Mouse (Mus musculus): ENCODE data around the gene Il2ra. TPM values are rescaled to one million over a fixed set of nuclear protein-coding genes. Genes with fewer than 3 reads are reported as not detected.

Il2ra gene
- total and polyA plus RNA-seq, 2 experiments from 2014 or later: not detected

- 73% methylated on average over 8 of the region's 8 CpGs for WGBS
- Histone ChIP-seq H3K4me3 (ENCODE audit: low read depth, low read length) (no peak overlapping the region), H3K4me1 (ENCODE audit: insufficient read depth) (no peaks in the 10 kb centered on the region), H3K9ac (no peak overlapping the region), H3K27me3 (ENCODE audit: insufficient read depth, low read length) (no peaks in the 10 kb centered on the region), H3K4me2 (ENCODE audit: low read depth) (no peak overlapping the region), H3K27ac (ENCODE audit: low read depth, low read length) (no peak overlapping the region), H3K9me3 (ENCODE audit: low read length) (no peaks in the 10 kb centered on the region), H3K36me3 (ENCODE audit: insufficient read depth) (no peaks in the 10 kb centered on the region)
- no peak for ATAC-seq
- no peak for DNase-seq
- TF ChIP-seq CTCF (IDR thresholded peaks at IDR 0.05; ENCODE audit: low read depth): no peak
Observed at GRCm38 (mm10) chr2:11690201-11690890, 47.7 kb downstream of the Il2ra start.

- Histone ChIP-seq H3K4me3 (ENCODE audit: low read depth, low read length) (no peak overlapping the region), H3K27ac (ENCODE audit: low read depth, low read length) (no peak overlapping the region), H3K36me3 (ENCODE audit: insufficient read depth) (no peaks in the 10 kb centered on the region), H3K4me1 (ENCODE audit: insufficient read depth) (no peaks in the 10 kb centered on the region), H3K9ac (no peak overlapping the region), H3K27me3 (ENCODE audit: insufficient read depth, low read length) (no peaks in the 10 kb centered on the region), H3K4me2 (ENCODE audit: low read depth) (no peak overlapping the region), H3K9me3 (ENCODE audit: low read length) (no peaks in the 10 kb centered on the region)
- ATAC-seq: no peak
- 92% methylated on average over 4 of the region's 4 CpGs for WGBS
- TF ChIP-seq CTCF (IDR thresholded peaks at IDR 0.05; ENCODE audit: low read depth): no peak
- DNase-seq: no peak
Observed at GRCm38 (mm10) chr2:11693352-11693751, 50.7 kb downstream of the Il2ra start.

- no peak for DNase-seq
- Histone ChIP-seq H3K36me3 (ENCODE audit: insufficient read depth) (no peaks in the 10 kb centered on the region), H3K4me2 (ENCODE audit: low read depth) (no peak overlapping the region), H3K9ac (no peak overlapping the region), H3K9me3 (ENCODE audit: low read length) (no peaks in the 10 kb centered on the region), H3K27ac (ENCODE audit: low read depth, low read length) (no peak overlapping the region), H3K4me3 (ENCODE audit: low read depth, low read length) (no peak overlapping the region), H3K27me3 (ENCODE audit: insufficient read depth, low read length) (no peaks in the 10 kb centered on the region), H3K4me1 (ENCODE audit: insufficient read depth) (no peaks in the 10 kb centered on the region)
- 77% methylated on average over 2 of the region's 2 CpGs for WGBS
- ATAC-seq: no peak
- no peak for TF ChIP-seq CTCF (IDR thresholded peaks at IDR 0.05; ENCODE audit: low read depth)
Observed at GRCm38 (mm10) chr2:11694104-11694503, 51.5 kb downstream of the Il2ra start.

GRCm38 (mm10) chr2:11695867-11696266 is 53.3 kb downstream of the Il2ra start:
- WGBS: 62% methylated on average over 2 of the region's 2 CpGs
- Histone ChIP-seq H3K27me3 (ENCODE audit: insufficient read depth, low read length) (no peaks in the 10 kb centered on the region), H3K9me3 (ENCODE audit: low read length) (no peaks in the 10 kb centered on the region), H3K27ac (ENCODE audit: low read depth, low read length) (no peak overlapping the region), H3K9ac (no peak overlapping the region), H3K4me1 (ENCODE audit: insufficient read depth) (no peaks in the 10 kb centered on the region), H3K4me3 (ENCODE audit: low read depth, low read length) (no peak overlapping the region), H3K4me2 (ENCODE audit: low read depth) (no peak overlapping the region), H3K36me3 (ENCODE audit: insufficient read depth) (no peaks in the 10 kb centered on the region)
- no peak for TF ChIP-seq CTCF (IDR thresholded peaks at IDR 0.05; ENCODE audit: low read depth)
- ATAC-seq (no peak), DNase-seq (no peak)

GRCm38 (mm10) chr2:11698994-11699393 is 56.4 kb downstream of the Il2ra start:
- DNase-seq: no peak
- H3K9ac ChIP-seq: no peak overlapping the region
- H3K27ac ChIP-seq (ENCODE audit: low read depth, low read length): no peak overlapping the region
- no peak for ATAC-seq
- H3K4me3 ChIP-seq (ENCODE audit: low read depth, low read length): no peak overlapping the region
- H3K4me2 ChIP-seq (ENCODE audit: low read depth): no peak overlapping the region
- WGBS: 65% methylated on average over 5 of the region's 5 CpGs
- no peaks in the 10 kb centered on the region for H3K27me3 ChIP-seq (ENCODE audit: insufficient read depth, low read length)
- H3K4me1 ChIP-seq (ENCODE audit: insufficient read depth): no peaks in the 10 kb centered on the region
- no peak for TF ChIP-seq CTCF (IDR thresholded peaks at IDR 0.05; ENCODE audit: low read depth)
- no peaks in the 10 kb centered on the region for H3K9me3 ChIP-seq (ENCODE audit: low read length)
- no peaks in the 10 kb centered on the region for H3K36me3 ChIP-seq (ENCODE audit: insufficient read depth)

- ATAC-seq (no peak), DNase-seq (no peak)
- Histone ChIP-seq H3K4me1 (ENCODE audit: insufficient read depth) (no peaks in the 10 kb centered on the region), H3K9ac (no peak overlapping the region), H3K27me3 (ENCODE audit: insufficient read depth, low read length) (0 out of 2 replicates have a peak, but pooled peaks cover 4% of the 10 kb centered on the region), H3K27ac (ENCODE audit: low read depth, low read length) (no peak overlapping the region), H3K36me3 (ENCODE audit: insufficient read depth) (no peaks in the 10 kb centered on the region), H3K4me3 (ENCODE audit: low read depth, low read length) (no peak overlapping the region), H3K4me2 (ENCODE audit: low read depth) (no peak overlapping the region), H3K9me3 (ENCODE audit: low read length) (no peaks in the 10 kb centered on the region)
- WGBS: 86% methylated on average over 2 of the region's 2 CpGs
- TF ChIP-seq CTCF (IDR thresholded peaks at IDR 0.05; ENCODE audit: low read depth): no peak
Observed at GRCm38 (mm10) chr2:11699905-11700304, 57.3 kb downstream of the Il2ra start.

- Histone ChIP-seq H3K4me1 (ENCODE audit: insufficient read depth) (peaks cover 7% of the 10 kb centered on the region; the same call in 1 of the 2 replicates), H3K4me3 (ENCODE audit: low read depth, low read length) (peak within 1 kb of the TSS; percentile 49), H3K4me2 (ENCODE audit: low read depth) (peak within 1 kb of the TSS; percentile 99), H3K9me3 (ENCODE audit: low read length) (no peaks in the 10 kb centered on the region), H3K9ac (peak within 1 kb of the TSS; percentile 51), H3K27me3 (ENCODE audit: insufficient read depth, low read length) (0 out of 2 replicates have a peak, but pooled peaks cover 4% of the 10 kb centered on the region), H3K36me3 (ENCODE audit: insufficient read depth) (no peaks in the 10 kb centered on the region), H3K27ac (ENCODE audit: low read depth, low read length) (no peak within 1 kb of the TSS)
- 1% methylated on average over 37 of the region's 37 CpGs for WGBS
- ATAC-seq: peak; percentile 72
- TF ChIP-seq CTCF (IDR thresholded peaks at IDR 0.05; ENCODE audit: low read depth): 0 out of 2 replicates have a peak, but pooled peaks have one; percentile 2
- DNase-seq: peak; percentile 38
Observed at GRCm38 (mm10) chr2:11705201-11706025, 62.8 kb downstream of the Il2ra start, which contains the start of gene Il15ra. Il15ra (plus strand) TSS chr2:11705290.
